Mouse (Mus musculus) olfactory bulb, adult 2 months (tissue): ENCODE measurements at regions not wholly inside any gene's neighbourhood (a gene's known extent, or its start where the extent isn't known, plus 50 kb on each side); places are given as distances from the start of the nearest gene placed in this dataset.

ENCODE experiments used
- CTCF ChIP-seq: fragments of 200-500 bp; IDR thresholded peaks from 2 replicates; pipeline ENCODE4 v1.5.1; 2012; ENCODE audit warnings: low read depth, mild to moderate bottlenecking, low read length, moderate library complexity; ENCODE audit not compliant: insufficient read depth
- POLR2A ChIP-seq: fragments of 200-500 bp; IDR thresholded peaks from 2 replicates; pipeline ENCODE4 v1.6.1; 2012; ENCODE audit warnings: mild to moderate bottlenecking, low read depth, low read length, moderate library complexity; ENCODE audit not compliant: insufficient read depth

- no peak for TF ChIP-seq CTCF
- TF ChIP-seq POLR2A = no peak
Observed at GRCm38 (mm10) chr4:45725055-45725910, 73.5 kb upstream of the Aldh1b1 start.
